Mouse (Mus musculus) ES-E14 (cell line): ENCODE results near the gene Secisbp2l. TPM values are rescaled to one million over a fixed set of nuclear protein-coding genes. Genes with fewer than 3 reads are reported as not detected.

ENCODE experiments used
- DNase-seq: peaks from one replicate; pipeline ENCODE4 v3.0.0-alpha.2; 2013; ENCODE audit warnings: low read depth, low spot score
- H3K27ac ChIP-seq: 2 replicates; pipeline ENCODE4 v1.5.1; 2012; ENCODE audit warnings: low read depth, mild to moderate bottlenecking, low read length, moderate library complexity, mixed read lengths; ENCODE audit not compliant: poor library complexity, insufficient read depth, severe bottlenecking
- H3K36me3 ChIP-seq: 2 replicates; pipeline ENCODE4 v1.6.1; 2012; ENCODE audit warnings: mild to moderate bottlenecking, low read length, moderate library complexity, mixed read lengths; ENCODE audit not compliant: control insufficient read depth, poor library complexity, insufficient read depth, severe bottlenecking
- H3K4me1 ChIP-seq, 2 experiments: fragments of 150-350 bp in 1 of 2; sonication (generic) in 1 of 2; 2 replicates each; pipeline ENCODE4 v1.6.1; 2012; ENCODE audit warnings: low read length in 2 of 2, mild to moderate bottlenecking in 1 of 2, mixed read lengths in 1 of 2; ENCODE audit not compliant: control insufficient read depth in 2 of 2, insufficient read depth in 2 of 2, poor library complexity in 1 of 2
- H3K4me3 ChIP-seq, 2 experiments: fragments of 150-350 bp in 1 of 2; sonication (generic) in 1 of 2; 2 replicates each; pipeline ENCODE4 v1.5.1; 2012; ENCODE audit warnings: low read length in 2 of 2, low read depth in 1 of 2, mild to moderate bottlenecking in 1 of 2, mixed read lengths in 1 of 2; ENCODE audit not compliant: insufficient read depth in 1 of 2, poor library complexity in 1 of 2, severe bottlenecking in 1 of 2
- H3K9ac ChIP-seq: 2 replicates; pipeline ENCODE4 v1.6.1; 2012; ENCODE audit warnings: low read depth, mild to moderate bottlenecking, low read length, mixed read lengths; ENCODE audit not compliant: poor library complexity, insufficient read depth, severe bottlenecking
- H3K9me3 ChIP-seq: fragments of 150-350 bp; sonication (generic); 2 replicates; pipeline ENCODE4 v1.6.1; 2012; ENCODE audit warnings: low read depth, mild to moderate bottlenecking, low read length; ENCODE audit not compliant: control insufficient read depth, insufficient read depth
- CHD2 ChIP-seq: IDR thresholded peaks from 2 replicates; pipeline ENCODE4 v1.6.1; 2014; ENCODE audit warnings: mild to moderate bottlenecking, low read depth, low read length, inconsistent platforms
- HCFC1 ChIP-seq: IDR thresholded peaks from 2 replicates; pipeline ENCODE4 v1.6.1; 2012; ENCODE audit warnings: low read length, inconsistent platforms, borderline replicate concordance; ENCODE audit not compliant: insufficient read depth
- MAFK ChIP-seq: IDR thresholded peaks from 2 replicates; pipeline ENCODE4 v1.6.1; 2014; ENCODE audit warnings: mild to moderate bottlenecking, low read depth, low read length, inconsistent platforms; ENCODE audit not compliant: insufficient read depth
- ZC3H11A ChIP-seq: IDR thresholded peaks from 2 replicates; pipeline ENCODE4 v1.6.1; 2012; ENCODE audit warnings: low read depth, mild to moderate bottlenecking, inconsistent platforms, low read length, borderline replicate concordance
- ZNF384 ChIP-seq: IDR thresholded peaks from 2 replicates; pipeline ENCODE4 v1.6.1; 2012; ENCODE audit warnings: low read depth, low read length, inconsistent platforms
- in situ Hi-C, 2 experiments: fragments of 600-800 bp; cut with MboI; formaldehyde crosslinking; loops; one replicate each; pipeline ENCODE4 v1.15.1; 2025; ENCODE audit warnings: low sequenced_read_pairs in 2 of 2, inconsistent platforms in 1 of 2; ENCODE audit not compliant: unreplicated experiment in 2 of 2
- total RNA-seq: library from RNA; depleted of rRNA; stranded (reverse); fragments of 300-350 nt; gene quantifications from 2 replicates; pipeline ENCODE4 v1.2.3, GENCODE M21; 2012

Secisbp2l gene
- total RNA-seq, 1 experiment = 14.9 TPM

DNA sequence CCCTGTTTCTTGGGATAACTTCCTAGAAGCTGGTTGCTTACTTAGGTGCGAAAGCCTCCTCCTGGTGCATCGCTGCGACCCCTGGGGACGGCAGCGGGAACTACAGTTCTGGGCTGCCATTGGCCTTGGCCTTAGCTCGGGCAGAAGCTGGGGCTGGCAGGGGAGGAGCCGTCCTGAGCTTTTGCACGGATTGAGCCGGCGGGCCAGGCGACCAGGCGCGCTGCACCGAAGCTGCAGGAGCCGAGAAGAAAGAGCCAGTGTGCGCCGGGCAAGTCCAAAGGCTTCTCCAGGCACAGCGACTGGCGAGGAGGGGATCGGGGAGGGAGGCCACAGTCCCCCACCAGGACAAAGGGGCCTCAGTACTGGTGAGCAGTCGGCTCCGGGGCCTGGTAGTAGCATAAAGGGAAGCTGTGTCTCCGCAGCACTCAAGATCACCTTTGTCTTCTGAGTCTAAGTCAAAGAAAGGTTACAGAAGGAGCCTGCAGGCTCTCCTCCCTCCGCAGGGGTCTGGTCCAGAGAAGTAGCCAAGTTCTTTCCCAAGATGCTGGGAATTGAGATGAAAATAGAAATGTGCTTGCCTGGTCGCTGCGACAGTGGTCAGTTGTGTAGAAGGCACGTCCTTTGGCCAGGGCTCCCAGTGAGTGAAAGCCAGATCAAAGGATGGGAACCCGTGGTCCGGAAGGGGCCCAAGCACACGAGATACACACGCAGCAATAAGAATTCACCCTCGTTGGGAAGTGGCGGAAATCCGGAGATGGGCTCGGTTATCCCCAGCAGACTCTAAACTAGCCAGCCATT, 50.7 kb downstream of the Secisbp2l start:
- Histone ChIP-seq H3K4me1 (peaks cover 0 to 2% of the 10 kb centered on the region in 2 experiments; a peak in 1 of 4 replicates), H3K4me3 (peak overlapping the region; percentile 63 to 74), H3K27ac (no peak overlapping the region), H3K9me3 (no peaks in the 10 kb centered on the region), H3K36me3 (no peaks in the 10 kb centered on the region), H3K9ac (peak overlapping the region; percentile 70)
- in situ Hi-C loops = no loop called here
- TF ChIP-seq ZC3H11A = peak; percentile 72; the same call in 1 of the 2 replicates
- TF ChIP-seq MAFK = no peak
- no peak for TF ChIP-seq HCFC1
- DNase-seq = peak; percentile 93

DNA sequence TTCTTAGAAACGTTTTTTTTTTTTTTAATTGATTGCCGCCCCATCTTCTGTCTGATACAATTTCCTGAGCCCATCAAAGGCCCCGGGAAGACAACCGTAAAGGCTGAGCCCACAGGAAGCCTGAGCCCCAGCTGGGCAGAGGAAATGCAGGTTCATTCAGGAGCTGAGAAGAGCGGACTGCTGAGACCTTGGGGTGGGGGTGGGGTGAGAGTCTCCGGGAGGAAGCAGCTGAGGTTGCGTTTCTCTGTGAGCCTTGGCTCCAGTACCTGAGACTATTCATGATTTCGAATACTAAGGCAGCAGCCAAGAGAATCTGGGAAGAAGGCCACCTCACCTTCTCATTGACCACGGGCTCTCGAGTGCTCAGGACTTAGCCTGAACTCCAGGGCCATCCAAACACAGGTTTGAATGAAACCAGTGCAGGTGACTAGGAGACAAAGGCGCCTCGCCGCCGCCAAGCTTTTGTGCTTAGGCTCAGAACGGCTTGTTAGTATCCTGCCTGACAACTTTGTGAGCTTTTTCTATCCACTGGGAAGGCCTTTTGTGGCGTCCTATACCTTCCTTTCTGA, 58.0 kb downstream of the Secisbp2l start:
- no peaks in the 10 kb centered on the region for H3K9me3 ChIP-seq
- DNase-seq = peak; percentile 46
- in situ Hi-C loops = no loop called here
- H3K4me1 ChIP-seq = peaks cover 0 to 11% of the 10 kb centered on the region in 2 experiments; a peak in 2 of 4 replicates
- TF ChIP-seq MAFK (no peak), CHD2 (no peak), HCFC1 (no peak), ZNF384 (no peak), ZC3H11A (no peak)
- no peak overlapping the region for H3K9ac ChIP-seq
- H3K27ac ChIP-seq = no peak overlapping the region
- no peaks in the 10 kb centered on the region for H3K36me3 ChIP-seq
- peak overlapping the region in 1 of 2 experiments; percentile 4; a peak in 2 of 4 replicates for H3K4me3 ChIP-seq

DNA sequence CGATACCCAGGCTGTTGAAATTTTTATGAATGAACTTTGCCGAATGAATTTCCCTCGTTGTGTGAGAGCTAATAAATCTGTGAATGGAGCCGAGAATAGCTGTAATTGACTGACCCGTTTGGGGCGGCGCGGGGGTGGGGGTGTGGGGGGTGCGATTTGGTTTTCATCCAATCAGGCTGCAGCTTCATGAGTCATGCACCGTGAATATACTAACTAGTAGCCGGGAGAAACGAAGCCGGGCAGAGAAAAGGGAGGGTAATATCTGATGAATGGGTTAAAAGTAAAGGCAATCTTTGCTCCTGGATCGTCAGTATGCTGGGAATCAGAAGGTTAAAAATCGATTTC, 58.6 kb downstream of the Secisbp2l start, which contains the start of gene Shc4:
Gene Shc4 (minus strand): TSS at position 63 of the 345 bp plus-strand sequence.
- in situ Hi-C loops = no loop called here
- Histone ChIP-seq H3K4me1 (peaks cover 0 to 11% of the 10 kb centered on the region in 2 experiments; a peak in 2 of 4 replicates), H3K4me3 (peak within 1 kb of the TSS; percentile 42 to 53), H3K36me3 (no peaks in the 10 kb centered on the region), H3K27ac (no peak within 1 kb of the TSS), H3K9me3 (no peaks in the 10 kb centered on the region), H3K9ac (no peak within 1 kb of the TSS)
- no peak for DNase-seq
- no peak for TF ChIP-seq ZNF384
- no peak for TF ChIP-seq CHD2
- no peak for TF ChIP-seq ZC3H11A
- TF ChIP-seq HCFC1 = no peak
- TF ChIP-seq MAFK = no peak

DNA sequence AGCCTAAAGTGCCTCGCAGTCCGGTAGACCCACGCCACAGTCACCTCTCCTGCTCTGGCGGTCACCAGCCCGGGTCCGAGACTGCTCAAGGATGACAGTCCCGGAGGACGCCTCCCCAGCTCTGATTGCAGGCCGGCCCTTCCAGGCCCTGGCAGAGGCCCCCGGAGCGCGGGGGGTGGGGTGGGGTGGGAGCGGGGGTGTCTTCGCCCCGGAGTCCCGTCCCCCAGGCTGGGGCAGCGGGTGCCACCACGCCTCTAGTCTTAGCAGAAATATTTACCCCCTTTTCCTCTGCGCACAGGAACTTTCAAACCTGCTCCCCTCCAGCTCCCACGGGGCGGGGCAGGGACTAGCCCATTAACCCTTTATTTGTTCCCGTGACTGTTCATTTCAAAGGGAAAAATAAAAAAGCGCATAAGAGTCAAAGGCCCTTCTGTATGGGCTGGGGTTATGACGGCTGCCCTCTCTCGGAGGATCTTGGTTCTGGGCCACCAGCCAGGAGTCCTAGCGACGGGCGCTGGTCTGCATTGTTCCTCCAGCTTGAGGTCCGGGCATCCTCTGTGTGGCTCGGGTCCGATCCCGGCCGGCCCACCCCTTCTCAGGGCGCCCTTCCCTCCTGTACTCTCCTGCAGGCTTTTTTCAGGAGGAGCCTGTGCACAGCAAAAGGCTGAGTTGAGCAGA, 59.1 kb downstream of the Secisbp2l start:
- DNase-seq = no peak
- Histone ChIP-seq H3K27ac (no peak overlapping the region), H3K4me1 (peaks cover 0 to 11% of the 10 kb centered on the region in 2 experiments; a peak in 2 of 4 replicates), H3K36me3 (no peaks in the 10 kb centered on the region), H3K9me3 (no peaks in the 10 kb centered on the region), H3K4me3 (peak overlapping the region; percentile 42 to 53), H3K9ac (no peak overlapping the region)
- in situ Hi-C loops = no loop called here
- TF ChIP-seq ZNF384 (no peak), MAFK (no peak), HCFC1 (no peak), ZC3H11A (no peak), CHD2 (no peak)
